Mouse (Mus musculus): ENCODE measurements at regions not wholly inside any gene's neighbourhood (a gene's known extent, or its start where the extent isn't known, plus 50 kb on each side); places are given as distances from the start of the nearest gene placed in this dataset.

DNA sequence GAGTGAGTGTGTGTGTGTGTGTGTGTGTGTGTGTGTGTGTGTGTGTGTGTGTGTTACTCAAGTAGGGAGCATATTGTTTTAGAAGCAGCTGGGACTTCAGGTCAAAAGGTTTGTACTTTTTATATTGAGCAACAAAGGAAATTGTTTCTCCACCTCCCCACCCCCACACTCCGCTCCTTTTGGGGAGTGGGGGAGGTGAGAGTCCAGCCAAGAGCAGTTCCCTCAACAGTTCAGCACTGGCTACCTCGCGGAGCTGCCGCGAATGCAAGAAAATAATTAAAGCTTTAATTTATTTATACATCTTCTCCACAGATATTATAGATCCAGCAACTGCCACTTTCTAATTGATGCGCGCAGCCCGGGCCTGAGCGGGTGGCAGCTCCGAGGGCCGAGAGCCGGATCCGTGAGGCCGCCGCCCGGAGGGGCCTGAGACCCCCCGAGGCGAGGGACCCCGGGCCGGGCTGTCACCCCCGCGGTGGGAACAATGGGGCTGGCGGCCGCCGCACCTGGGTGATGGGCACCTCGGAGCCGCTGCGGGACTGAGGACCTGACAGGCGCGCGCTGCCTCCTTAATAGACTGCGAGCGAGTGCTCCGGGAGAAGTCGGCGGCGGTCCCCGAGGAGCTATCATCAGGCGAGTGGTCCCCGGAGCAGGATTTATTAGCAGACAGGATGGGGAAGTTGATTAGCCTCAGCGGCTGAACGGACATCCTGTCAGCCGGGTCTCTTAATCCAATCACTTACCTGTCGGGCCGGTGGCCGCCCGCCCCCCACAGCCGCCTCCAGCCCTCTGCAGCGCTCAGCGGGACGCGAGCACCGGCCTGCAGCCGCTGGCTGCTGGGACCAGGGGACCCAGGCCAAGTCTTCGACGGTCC is 124.4 kb downstream of the Melk start:
- peak; percentile 35 for DNase-seq (ENCODE audit: low read depth, low spot score)

DNA sequence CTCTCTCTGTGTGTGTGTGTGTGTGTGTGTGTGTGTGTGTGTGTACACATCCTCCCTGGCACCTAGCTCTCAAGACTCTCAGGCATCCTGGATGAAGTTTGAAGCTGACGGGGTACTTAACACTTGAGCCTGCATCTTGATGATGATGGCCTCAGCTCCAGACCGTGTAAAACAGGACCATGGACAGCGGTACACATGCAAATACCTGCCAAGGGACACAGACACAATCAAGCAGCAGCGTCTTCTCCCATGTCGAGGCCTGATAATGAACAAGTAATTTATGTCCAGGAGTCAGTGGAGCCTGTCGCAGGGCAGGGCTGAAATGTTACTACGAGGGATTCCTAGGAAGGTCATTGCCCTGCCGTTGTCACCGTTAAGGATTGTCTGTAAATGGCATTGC is 133.9 kb downstream of the Melk start:
- peak; percentile 72 for DNase-seq (ENCODE audit: low read depth, low spot score)

DNA sequence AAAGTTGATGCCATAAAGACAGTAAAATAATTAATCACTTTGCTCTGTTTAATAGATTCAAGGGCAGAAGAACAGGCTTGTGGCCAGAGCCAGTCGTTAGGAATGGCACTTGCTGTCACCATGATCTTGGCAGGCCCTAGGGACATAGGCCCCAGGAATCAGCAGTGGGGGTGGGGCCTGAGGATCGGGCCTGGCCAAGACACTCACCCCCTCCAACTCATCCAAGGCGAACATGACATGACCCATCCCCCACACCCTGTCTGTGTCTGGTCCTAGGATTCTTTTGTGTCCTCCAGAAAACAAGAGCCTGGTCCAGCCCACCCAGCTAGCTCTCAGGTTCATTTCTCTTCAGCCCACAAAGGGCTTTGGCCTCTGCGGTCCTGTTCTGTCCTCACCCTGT is 144.8 kb downstream of the Melk start:
- DNase-seq (ENCODE audit: low read depth, low spot score) = no peak

DNA sequence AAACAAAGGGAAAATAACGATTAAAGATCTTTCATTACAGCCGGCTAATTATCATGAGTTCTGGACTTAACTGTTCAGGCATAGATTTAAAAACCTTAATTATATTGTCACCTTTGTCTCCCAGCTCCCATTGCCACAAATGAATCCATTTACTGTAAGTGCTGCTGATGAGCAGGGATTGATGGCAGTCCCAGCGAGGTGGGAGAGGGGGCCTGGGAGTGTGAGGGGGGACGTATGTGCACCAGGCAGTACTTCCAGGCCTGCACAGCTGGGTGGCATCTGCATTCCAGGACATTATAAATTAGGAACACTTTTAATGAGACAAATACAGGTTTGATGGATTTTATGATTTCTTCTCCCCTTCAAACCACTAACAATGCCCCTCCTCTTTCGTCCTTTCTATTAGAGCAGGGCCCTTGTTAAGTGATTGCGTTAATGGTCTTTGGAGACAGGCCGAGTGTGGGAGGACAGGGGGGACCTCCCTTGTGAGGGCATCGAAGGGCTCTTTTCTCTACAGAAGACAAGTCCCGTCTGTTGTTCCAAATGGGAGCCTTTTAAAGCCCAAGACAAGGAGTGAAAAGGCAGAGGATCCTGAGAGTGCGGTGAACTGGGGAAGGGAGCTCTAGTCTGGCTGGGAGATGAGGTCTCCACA is 150.3 kb downstream of the Melk start:
- DNase-seq (ENCODE audit: low read depth, low spot score) = no peak

DNA sequence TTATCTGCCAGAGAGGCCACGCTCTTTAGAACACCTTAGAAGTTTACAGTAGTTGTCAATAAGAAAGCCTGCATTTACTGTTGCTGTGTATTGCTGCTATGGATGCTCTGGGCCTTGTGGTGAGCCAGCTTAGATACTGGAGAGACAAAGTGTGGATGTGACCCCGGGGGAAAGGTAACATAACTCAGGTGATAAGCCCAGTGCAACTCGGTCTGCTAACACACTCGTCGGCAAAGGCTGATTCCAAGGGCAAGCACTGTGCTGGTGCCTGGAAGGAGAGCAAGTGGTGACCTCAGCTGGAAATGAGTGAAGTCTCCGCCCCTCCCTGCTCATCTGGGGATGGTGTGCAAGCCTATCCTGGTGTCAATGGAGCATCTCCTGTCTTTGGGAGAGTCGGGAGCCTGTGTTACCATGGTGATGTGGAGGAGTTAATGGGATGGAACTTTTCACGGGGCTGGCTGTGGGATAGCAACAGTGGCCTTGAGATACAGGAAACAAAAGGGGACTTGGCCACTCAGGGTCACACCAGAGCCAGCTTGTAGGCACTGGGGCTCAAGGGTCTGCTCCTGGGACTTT is 151.5 kb downstream of the Melk start:
- DNase-seq (ENCODE audit: low read depth, low spot score) = peak; percentile 39

DNA sequence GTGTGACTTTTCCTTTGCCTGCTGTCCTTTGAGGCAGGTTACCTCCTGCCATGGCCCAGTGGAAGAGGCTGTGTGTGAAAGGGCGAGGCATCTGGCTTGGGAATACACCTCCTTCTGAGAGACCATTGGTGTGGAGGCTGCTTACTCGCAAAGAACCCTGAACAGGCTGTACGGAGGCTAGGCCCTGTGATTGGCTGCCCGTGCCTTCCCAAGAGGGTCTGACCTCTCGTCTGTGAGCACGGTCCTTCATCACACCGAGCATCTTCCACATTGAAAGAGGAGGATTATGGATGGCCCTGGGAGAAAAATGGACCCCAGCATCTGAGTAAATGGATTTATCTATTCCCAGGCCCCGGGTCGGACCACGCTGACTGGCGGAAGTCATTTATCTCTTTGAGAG is 152.9 kb downstream of the Melk start:
- no peak for DNase-seq (ENCODE audit: low read depth, low spot score)

DNA sequence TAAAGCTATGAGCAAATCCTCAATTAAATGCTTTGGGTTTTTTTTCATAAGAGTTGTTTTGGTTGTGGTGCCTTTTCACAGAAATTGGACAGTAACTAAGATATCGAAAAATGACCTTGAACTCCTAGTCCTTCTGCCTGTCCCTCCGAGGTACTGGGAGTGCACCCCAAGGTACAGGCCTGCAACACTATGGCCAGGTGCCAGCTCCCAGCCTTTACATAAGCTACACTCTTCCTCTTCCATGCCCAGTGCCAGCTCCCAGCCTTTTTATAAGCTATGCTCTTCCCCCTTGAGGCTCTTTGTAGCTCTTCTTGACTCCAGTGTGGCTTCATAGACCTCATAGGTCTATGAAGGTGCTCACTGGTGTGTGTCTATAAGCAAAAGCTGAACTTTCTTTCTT is 155.2 kb downstream of the Melk start:
- no peak for DNase-seq (ENCODE audit: low read depth, low spot score)

DNA sequence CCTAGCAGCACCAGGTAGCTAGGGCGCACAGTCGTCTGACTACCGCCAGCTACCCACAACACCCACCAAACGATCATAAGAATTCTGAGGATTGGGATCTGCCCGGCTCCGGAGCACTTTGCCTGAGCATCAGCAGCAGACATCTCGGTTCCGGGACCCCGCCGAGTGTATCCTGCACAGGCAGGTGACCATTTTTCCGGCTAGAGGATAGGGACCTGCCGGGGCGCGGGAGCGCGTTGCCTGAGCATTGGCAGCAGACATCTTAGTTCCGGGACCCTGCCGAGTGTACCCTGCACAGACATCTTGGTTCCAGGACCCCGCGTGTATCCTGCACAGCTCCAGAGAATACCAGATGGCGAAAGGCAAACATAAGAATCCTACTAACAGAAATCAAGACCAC is 172.8 kb downstream of the Melk start:
- DNase-seq (ENCODE audit: low read depth, low spot score) = peak; percentile 49
